Mouse (Mus musculus) kidney, embryonic 15.5 days (tissue): ENCODE data around the gene Dnajb4. TPM values are rescaled to one million over a fixed set of nuclear protein-coding genes. Genes with fewer than 3 reads are reported as not detected.
A peak's percentile ranks its signal among the peaks of the same experiment; 100 is the strongest.
"Not testable (repeated sequence)": the region's sequence is repeated elsewhere in the genome, so short reads cannot be mapped to it uniquely, and the experiment has no call there.

ENCODE experiments used
- ATAC-seq: fragments of 200-750 bp; cut with Nextera tagmentation; replicated peaks from 2 replicates; pipeline ENCODE4 v1.8.0; 2017; ENCODE audit warnings: moderate TSS enrichment; ENCODE audit not compliant: low FRiP score
- H3K27ac ChIP-seq: fragments of 300-500 bp; sonication (generic); 2 replicates; pipeline ENCODE4 v1.5.1; 2015; ENCODE audit warnings: mild to moderate bottlenecking, inconsistent platforms
- H3K27me3 ChIP-seq: fragments of 300-500 bp; sonication (generic); 2 replicates; pipeline ENCODE4 v1.6.1; 2015; ENCODE audit warnings: inconsistent platforms
- H3K36me3 ChIP-seq: fragments of 300-500 bp; sonication (generic); 2 replicates; pipeline ENCODE4 v1.6.1; 2015; ENCODE audit warnings: inconsistent platforms
- H3K4me1 ChIP-seq: fragments of 300-500 bp; sonication (generic); 2 replicates; pipeline ENCODE4 v1.6.1; 2015; ENCODE audit warnings: inconsistent platforms
- H3K4me2 ChIP-seq: fragments of 300-500 bp; sonication (generic); 2 replicates; pipeline ENCODE4 v1.6.1; 2015; ENCODE audit warnings: moderate library complexity, mild to moderate bottlenecking, inconsistent platforms
- H3K4me3 ChIP-seq: fragments of 300-500 bp; sonication (generic); replicated peaks from 2 replicates; pipeline ENCODE4 v1.5.1; 2015; ENCODE audit warnings: mild to moderate bottlenecking, inconsistent platforms
- H3K9ac ChIP-seq: fragments of 300-500 bp; sonication (generic); 2 replicates; pipeline ENCODE4 v1.6.1; 2015; ENCODE audit warnings: mild to moderate bottlenecking, inconsistent platforms
- H3K9me3 ChIP-seq: fragments of 300-500 bp; sonication (generic); replicated peaks from 2 replicates; pipeline ENCODE4 v1.6.1; 2016; ENCODE audit warnings: inconsistent platforms
- WGBS: fragments of 180-500 bp; shearing (Covaris S2); methylation state at CpG from one replicate; pipeline ENCODE4 v1.1.7; 2015; ENCODE audit warnings: mixed read lengths; 5-methylcytosine and 5-hydroxymethylcytosine counted together
- polyA plus RNA-seq: library from polyadenylated mRNA; unstranded; fragments of >200 nt; fragmentation: Nextera tagmentation; extraction: Ambion mirVana; gene quantifications from 2 replicates; pipeline ENCODE4 v1.2.1, GENCODE M21; 2015

Gene Dnajb4
- polyA plus RNA-seq, 1 experiment from 2014 or later, result 31.1 TPM

DNA sequence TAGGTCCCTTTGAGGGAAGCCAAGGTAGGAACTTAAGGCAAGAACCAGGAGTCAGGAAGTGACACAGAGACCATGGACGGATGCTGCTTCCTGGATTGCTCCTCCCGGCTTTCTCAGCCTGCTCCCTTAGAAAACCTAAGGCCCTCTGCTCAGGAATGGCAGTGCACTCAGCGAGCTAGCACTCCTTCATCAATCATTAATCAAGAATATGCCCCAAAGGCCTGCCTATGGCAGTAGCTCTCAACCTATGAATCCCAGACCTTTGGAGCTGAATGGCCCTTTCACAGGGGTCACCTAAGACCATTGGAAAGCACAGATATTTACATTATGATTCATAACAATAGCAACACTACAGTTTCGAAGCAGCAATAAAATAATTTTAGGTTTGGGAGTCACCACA is 79.1 kb downstream of the Dnajb4 start:
- 0 out of 2 replicates have a peak, but pooled peaks have one; percentile 40 for ATAC-seq
- no peaks in the 10 kb centered on the region for H3K9me3 ChIP-seq
- H3K27me3 ChIP-seq, result no peaks in the 10 kb centered on the region
- H3K9ac ChIP-seq, result no peak overlapping the region
- H3K36me3 ChIP-seq, result 0 out of 2 replicates have a peak, but pooled peaks cover 3% of the 10 kb centered on the region
- H3K27ac ChIP-seq, result no peak overlapping the region
- WGBS, result 71% methylated on average over 4 of the region's 4 CpGs
- no peaks in the 10 kb centered on the region for H3K4me1 ChIP-seq
- no peak overlapping the region for H3K4me2 ChIP-seq
- H3K4me3 ChIP-seq, result no peak overlapping the region

GRCm38 (mm10) chr3:152129426-152129825 is 80.7 kb downstream of the Dnajb4 start:
- not testable (repeated sequence) for H3K4me1 ChIP-seq, H3K9ac ChIP-seq, H3K4me2 ChIP-seq, H3K27ac ChIP-seq, H3K36me3 ChIP-seq, H3K4me3 ChIP-seq, H3K27me3 ChIP-seq, H3K9me3 ChIP-seq, ATAC-seq
- WGBS, result 92% methylated on average over 4 of the region's 4 CpGs

- no peak overlapping the region for H3K9ac ChIP-seq
- no peak overlapping the region for H3K4me2 ChIP-seq
- no peak overlapping the region for H3K27ac ChIP-seq
- no peaks in the 10 kb centered on the region for H3K4me1 ChIP-seq
- ATAC-seq, result no peak
- H3K9me3 ChIP-seq, result no peaks in the 10 kb centered on the region
- 87% methylated on average over 7 of the region's 7 CpGs for WGBS
- H3K36me3 ChIP-seq, result 0 out of 2 replicates have a peak, but pooled peaks cover 3% of the 10 kb centered on the region
- H3K27me3 ChIP-seq, result no peaks in the 10 kb centered on the region
- no peak overlapping the region for H3K4me3 ChIP-seq
Observed at GRCm38 (mm10) chr3:152128631-152129030, 81.5 kb downstream of the Dnajb4 start.

Other genes with a start within 250 kb of the Dnajb4 start
- 25.4 and 30.4 TPM in 2 replicates for gene Gipc2, start 44.1 kb downstream of the Dnajb4 start, polyA plus RNA-seq
- gene Fubp1, start 120 bp upstream of the Dnajb4 start, polyA plus RNA-seq, result 301 and 315 TPM in 2 replicates
- 11.3 and 12.4 TPM in 2 replicates for gene Nexn, start 56.0 kb upstream of the Dnajb4 start, polyA plus RNA-seq
- 17.9 and 18.7 TPM in 2 replicates for gene Miga1, start 130.1 kb upstream of the Dnajb4 start, polyA plus RNA-seq
- gene Usp33, start 136.2 kb upstream of the Dnajb4 start, polyA plus RNA-seq, result 39.2 and 40.3 TPM in 2 replicates
- 52.6 and 53.7 TPM in 2 replicates for gene Zzz3, start 185.2 kb upstream of the Dnajb4 start, polyA plus RNA-seq